Mouse (Mus musculus): ENCODE data around the gene Mbnl3. TPM values are rescaled to one million over a fixed set of nuclear protein-coding genes. Genes with fewer than 3 reads are reported as not detected.

The Mbnl3 gene
- 0.18 and 0.40 TPM in 2 replicates for polyA plus RNA-seq (2012; rRNA removed)

DNA sequence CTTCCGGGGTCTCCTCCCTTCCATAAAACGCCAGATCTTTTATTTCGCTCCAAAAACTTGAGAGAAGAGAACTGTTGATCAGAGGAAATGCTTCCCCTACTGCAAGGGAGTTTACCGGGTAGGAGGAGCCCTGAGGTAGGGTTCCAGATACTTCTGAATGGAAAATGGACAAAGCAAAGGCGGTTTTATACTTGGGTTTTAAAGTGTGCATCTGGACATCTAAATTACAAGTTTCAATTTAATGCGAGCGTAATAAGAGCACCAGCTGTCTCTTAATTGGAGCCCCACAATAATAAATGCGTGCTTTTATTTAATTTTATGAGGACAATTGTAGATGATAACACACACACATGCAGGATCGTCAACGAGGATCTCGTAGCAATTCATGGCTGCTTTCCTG is at the start of gene Mbnl3:
Gene Mbnl3 (minus strand): TSS at position 101 of the 400 bp plus-strand sequence.
- DNase-seq (ENCODE audit: extremely low spot score in 1 of 2, low spot score in 1 of 2), result no peak

DNA sequence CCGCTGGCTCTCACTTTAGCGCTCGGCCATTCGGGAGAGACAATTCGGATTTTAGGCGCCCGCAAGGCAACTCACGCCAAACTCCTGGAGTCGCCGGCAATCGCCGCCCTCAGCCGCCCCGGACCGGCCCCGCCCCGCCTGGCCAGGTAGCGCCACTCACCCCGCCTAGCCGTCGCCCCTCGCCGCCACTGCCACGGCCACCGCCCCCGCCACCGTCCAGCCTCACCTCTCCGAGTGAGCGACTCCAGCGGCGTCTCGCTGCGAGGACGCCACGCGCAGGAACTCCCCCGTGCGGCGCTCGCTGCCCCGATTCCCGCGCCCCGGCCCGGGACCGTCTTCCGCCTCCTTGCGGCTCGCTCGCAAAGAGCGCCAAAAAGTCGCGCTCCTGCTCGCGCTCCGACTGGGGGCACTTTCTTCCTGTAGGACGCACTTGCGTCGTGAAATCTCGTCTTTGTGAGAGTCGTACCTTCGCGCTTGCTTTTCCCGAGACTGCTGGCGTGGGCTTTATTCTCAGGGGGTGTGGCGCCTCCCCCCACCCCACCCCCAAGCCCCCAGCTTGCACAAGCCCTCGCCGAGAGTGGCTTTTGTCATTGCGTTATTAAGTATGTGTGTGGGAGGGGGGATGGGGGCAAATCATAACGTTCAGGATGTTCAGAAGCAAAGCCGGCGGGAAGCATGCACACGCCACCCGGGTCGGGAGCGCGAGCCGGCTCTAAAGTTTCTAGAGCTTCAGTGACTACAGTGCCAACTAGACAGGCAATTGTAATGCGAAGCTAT is 596 bp downstream of the Mbnl3 start:
- DNase-seq (ENCODE audit: extremely low spot score in 1 of 2, low spot score in 1 of 2), result no peak

DNA sequence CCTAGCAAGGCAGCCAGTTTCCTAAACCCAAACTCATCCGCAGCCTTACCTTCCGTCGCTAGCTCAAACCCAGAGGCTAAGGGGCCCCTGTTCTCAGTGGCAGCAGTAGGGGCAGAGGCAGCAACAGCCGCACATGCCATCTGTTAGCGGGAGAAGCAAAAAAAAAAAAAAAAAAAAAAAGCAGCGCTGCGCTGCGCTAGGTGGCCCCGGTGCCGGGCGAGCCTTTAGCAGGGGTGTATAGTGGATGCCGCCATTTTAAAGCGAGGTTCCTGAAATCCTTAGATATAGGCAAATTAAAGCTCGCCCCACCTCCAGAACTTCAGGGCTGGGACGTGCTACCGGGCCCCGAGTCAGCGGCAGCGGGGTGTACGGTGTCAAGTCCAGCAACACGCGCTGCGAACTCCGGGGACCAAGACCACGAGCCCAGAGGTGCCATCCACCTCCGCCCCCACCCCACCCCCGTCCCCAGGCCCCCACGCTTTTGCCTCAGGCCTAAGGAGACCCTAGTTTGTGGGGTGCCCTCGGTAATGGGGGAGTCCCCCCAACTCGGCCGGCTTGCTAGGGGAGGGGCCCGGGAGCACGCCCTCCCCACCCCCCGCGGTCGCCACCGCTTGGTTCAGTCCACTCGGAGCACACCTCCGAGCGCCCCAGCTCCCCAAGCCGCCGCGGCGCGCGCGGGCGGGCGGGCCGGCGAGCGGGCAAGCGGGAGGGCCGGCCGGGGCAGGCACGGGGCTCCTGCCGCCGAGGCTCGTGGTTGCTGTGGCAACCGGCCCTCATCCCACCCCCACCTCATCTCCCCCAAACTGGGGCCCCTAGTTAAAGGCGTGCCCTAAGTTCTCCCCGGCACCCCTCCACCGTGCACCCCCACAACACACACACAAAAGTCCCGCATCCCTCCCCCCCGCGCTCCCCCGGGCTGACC is 1.4 kb downstream of the Mbnl3 start:
- DNase-seq (ENCODE audit: extremely low spot score in 1 of 2, low spot score in 1 of 2), result no peak

GRCm38 (mm10) chrX:51197012-51197411 is 9.3 kb downstream of the Mbnl3 start:
- no peak for DNase-seq (ENCODE audit: extremely low spot score in 1 of 2, low spot score in 1 of 2)

DNA sequence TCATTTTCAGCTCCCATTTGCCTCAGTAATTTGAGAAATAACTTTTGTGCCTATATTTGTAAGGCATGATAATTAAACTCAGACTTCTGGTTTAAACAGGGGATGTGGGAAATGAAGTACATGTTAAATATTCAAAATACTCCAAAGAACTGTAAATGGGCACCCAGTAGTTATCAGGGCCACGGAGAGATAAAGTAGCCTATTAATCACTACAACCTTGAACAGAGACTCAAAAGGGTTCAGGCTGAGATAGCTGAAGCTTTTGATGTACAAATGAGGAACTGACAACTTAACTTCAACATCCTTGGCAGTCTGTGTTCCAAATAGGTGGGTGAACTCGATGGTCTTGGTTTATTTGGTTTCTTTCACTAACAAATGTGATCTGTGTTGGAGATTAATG is 34.4 kb downstream of the Mbnl3 start:
- DNase-seq (ENCODE audit: extremely low spot score in 1 of 2, low spot score in 1 of 2), result no peak

- no peak for DNase-seq (ENCODE audit: extremely low spot score in 1 of 2, low spot score in 1 of 2)
These were observed 34.9 kb downstream of the Mbnl3 start for GRCm38 (mm10) chrX:51171413-51171812.

DNA sequence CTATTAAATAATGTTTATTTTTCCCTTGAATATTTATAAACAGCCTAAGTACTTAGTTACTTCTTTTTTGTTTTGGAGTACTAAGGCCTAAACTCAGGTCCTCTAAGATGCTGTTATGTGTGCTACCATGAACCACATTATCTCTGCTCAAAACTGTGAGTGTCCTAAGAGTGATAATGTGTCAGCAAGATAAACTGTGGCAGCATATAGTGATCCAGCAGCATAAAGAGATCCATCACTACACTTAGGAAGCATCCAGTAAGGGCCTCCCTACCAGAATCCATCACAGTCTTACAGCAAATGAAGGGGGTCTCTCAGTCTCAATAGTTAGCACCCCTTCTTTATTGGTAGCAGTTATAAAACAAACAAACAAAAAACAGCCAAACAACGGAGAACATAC is 35.9 kb downstream of the Mbnl3 start:
- DNase-seq (ENCODE audit: extremely low spot score in 1 of 2, low spot score in 1 of 2), result no peak

DNA sequence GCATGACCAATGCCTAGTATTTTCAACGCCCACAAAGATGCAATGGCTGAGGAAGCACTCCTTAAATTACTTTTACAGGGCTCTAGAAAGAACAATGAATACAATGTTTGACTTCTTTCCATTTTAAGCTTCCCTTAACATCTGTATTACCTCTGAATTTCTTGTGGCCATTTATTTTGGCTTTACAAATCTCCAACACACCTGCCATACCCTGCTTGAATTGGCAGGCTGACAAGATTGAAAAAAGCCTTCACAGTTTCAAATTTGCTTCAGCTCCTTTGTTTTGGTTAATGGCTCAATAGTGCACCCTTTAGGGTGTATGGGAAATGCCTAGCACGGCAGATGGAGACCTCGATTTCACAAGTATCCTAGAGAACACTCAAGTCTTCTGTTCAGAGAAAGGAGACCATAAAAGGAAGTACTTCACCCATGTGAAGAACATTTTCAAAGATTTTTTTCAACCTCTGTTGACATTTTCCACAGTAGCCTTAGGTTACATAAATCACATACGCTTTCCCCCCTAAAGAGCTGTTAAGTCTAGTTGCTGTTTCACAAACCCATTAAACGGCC is 36.8 kb downstream of the Mbnl3 start:
- DNase-seq (ENCODE audit: extremely low spot score in 1 of 2, low spot score in 1 of 2), result no peak

GRCm38 (mm10) chrX:51167976-51168375 is 38.4 kb downstream of the Mbnl3 start:
- no peak for DNase-seq (ENCODE audit: extremely low spot score in 1 of 2, low spot score in 1 of 2)

DNA sequence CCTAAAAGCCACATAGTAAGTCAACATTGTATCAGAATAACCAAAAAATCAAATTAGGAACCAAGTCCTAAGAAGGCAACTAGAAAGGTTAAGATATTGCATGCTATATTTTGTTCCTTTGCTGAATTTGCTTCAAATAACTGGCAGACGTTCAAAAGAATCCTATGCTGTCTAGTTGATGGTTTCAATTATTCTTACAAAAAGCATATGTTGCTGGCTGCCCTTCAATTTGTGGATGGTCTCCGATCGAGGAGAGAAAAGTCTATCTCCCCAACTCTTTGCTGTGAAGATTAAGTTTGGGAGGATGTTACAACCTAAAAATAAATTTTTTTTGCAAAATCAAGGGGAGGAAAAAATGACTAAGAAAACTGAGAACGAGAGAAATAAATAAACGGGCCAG is 41.6 kb downstream of the Mbnl3 start:
- DNase-seq (ENCODE audit: extremely low spot score in 1 of 2, low spot score in 1 of 2), result no peak

DNA sequence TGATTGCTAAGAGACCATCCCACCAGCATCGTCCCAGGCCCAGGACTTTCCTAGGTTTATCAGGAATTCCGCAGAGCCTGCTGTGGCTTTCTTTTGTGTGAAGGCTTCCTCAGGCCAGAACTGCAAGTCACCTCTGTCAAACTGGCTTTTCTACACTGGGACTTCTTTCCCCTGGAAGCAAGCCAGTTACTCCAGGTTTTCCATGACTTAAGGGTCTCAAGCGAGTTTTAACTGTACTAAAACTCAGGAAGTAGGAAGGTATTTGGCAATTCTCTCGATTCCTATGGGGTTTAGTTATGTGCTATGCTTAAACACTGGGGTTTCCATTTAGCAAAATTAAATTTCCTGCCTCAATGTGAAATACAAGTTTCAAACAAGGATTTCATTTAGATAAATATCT is 57.9 kb downstream of the Mbnl3 start:
- no peak for DNase-seq (ENCODE audit: extremely low spot score in 1 of 2, low spot score in 1 of 2)

DNA sequence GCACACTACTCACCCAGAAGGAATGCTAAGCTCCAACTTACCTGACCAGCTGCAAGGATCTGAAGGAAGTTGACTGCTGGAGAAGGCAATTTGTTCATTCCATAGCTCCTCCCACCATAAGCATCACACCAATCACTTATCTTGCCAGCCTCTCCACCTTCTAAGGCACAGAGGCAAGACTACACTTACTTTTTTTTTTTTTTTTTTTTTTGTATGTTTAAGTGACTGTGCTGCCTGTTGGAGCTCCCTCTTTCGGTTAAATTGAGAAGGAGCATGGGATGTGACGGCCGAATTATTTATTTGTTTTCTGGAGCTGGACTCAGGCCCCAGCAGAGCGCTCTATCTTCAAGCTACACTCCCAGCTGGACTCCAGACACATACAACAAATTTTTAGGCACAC is 60.0 kb downstream of the Mbnl3 start:
- peak in 1 of 2 experiments; percentile 15 for DNase-seq (ENCODE audit: extremely low spot score in 1 of 2, low spot score in 1 of 2)

GRCm38 (mm10) chrX:51140055-51140454 is 66.3 kb downstream of the Mbnl3 start:
- no peak for DNase-seq (ENCODE audit: extremely low spot score in 1 of 2, low spot score in 1 of 2)

- DNase-seq (ENCODE audit: extremely low spot score in 1 of 2, low spot score in 1 of 2), result no peak
These were observed 75.0 kb downstream of the Mbnl3 start for GRCm38 (mm10) chrX:51131325-51131724.

DNA sequence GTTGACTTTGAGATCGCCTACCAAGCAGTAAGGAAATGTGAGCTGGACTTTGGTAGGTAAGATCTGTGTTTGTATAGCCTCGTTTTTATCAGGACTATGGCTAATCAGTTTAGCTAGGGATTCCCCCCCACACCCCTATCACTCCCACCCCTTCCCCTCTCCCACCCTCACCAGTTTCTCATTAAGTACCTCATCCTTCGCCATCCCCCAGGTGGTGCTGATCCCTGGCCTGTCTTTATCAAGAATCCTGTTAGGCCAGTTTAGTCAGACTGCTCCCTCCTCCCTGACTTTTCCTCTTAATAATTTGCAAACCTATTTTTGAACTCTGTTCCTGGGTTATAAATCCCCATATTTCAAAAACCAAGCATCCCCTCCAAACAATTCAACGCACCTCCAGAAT is 103.6 kb downstream of the Mbnl3 start:
- DNase-seq (ENCODE audit: extremely low spot score in 1 of 2, low spot score in 1 of 2), result no peak

GRCm38 (mm10) chrX:51084972-51085371 is 121.4 kb downstream of the Mbnl3 start:
- DNase-seq (ENCODE audit: extremely low spot score in 1 of 2, low spot score in 1 of 2), result no peak

GRCm38 (mm10) chrX:51084211-51084610 is 122.1 kb downstream of the Mbnl3 start:
- DNase-seq (ENCODE audit: extremely low spot score in 1 of 2, low spot score in 1 of 2), result peak in 1 of 2 experiments; percentile 26

DNA sequence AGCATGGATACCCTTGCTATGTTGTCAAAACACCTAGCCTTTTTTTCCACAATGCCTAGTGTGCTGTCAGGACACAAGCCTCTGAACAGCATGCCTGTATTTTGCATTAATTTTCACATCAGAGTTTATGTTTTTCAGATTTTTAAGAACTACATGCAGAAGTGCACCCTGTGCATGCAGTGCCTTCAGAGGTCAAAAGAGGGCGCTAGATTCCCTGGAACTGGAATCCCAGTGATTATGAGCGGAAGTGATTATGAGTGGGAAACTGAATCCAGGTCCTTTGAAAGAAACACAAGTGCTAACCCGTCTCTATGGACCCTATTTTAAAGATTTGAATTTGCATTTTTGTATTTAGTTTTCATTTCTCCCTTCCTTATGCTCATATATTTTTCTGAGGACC is 129.6 kb downstream of the Mbnl3 start:
- DNase-seq (ENCODE audit: extremely low spot score in 1 of 2, low spot score in 1 of 2), result peak in 1 of 2 experiments; percentile 11

All from frontal cortex, adult 2 months (tissue).